Mouse (Mus musculus): ENCODE data around the gene Ppp1r15a. TPM values are rescaled to one million over a fixed set of nuclear protein-coding genes. Genes with fewer than 3 reads are reported as not detected.

The Ppp1r15a gene
- total and polyA plus RNA-seq, 3 experiments: 11.7 to 37.1 (median 13.9) TPM

DNA sequence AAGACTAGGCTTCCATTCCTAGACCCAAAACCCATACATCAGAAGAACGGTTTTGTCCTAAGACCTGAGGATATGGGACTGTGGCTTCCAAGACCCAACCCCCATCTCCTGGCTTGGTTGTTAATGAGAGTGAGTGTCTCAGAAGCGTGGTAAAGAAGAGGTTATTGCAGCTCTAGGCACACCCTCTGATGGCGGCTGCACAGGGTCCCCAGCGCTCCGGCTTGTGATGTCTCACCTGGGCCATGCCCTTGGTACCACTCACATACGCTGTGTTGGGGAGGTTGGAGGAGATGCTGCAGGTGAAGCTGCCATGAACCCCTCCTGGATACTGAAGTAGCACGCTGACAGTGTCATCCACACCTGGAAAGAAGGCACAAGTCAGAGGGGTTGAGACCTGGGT, 47.3 kb downstream of the Ppp1r15a start:
- TF ChIP-seq RAD21 (IDR thresholded peaks at IDR 0.05; ENCODE audit: low read depth, low read length) (no peak), TCF12 (IDR thresholded peaks at IDR 0.05; ENCODE audit: low read depth, low read length) (no peak), ZC3H11A (IDR thresholded peaks at IDR 0.05; ENCODE audit: low read depth, low read length) (no peak), NRF1 (IDR thresholded peaks at IDR 0.05; ENCODE audit: low read depth, low read length) (no peak), CHD1 (IDR thresholded peaks at IDR 0.05; ENCODE audit: low read depth, low read length) (no peak), BHLHE40 (IDR thresholded peaks at IDR 0.05; ENCODE audit: low read depth, low read length) (no peak), USF2 (conservative IDR thresholded peaks at IDR 0.05; ENCODE audit: low read depth, low read length) (no peak), RCOR1 (conservative IDR thresholded peaks at IDR 0.05; ENCODE audit: low read depth, low read length) (no peak), USF1 (IDR thresholded peaks at IDR 0.05; ENCODE audit: low read depth, low read length) (no peak), CHD2 (IDR thresholded peaks at IDR 0.05; ENCODE audit: low read length) (no peak), MXI1 (IDR thresholded peaks at IDR 0.05; ENCODE audit: low read depth, low read length) (no peak), POLR2AphosphoS2 (IDR thresholded peaks at IDR 0.05; ENCODE audit: low read depth, low read length) (no peak), ETS1 (conservative IDR thresholded peaks at IDR 0.05; ENCODE audit: low read depth, low read length) (no peak)
- no peaks in the 10 kb centered on the region for H3K9me3 ChIP-seq (replicated peaks; ENCODE audit: low read length)
- peaks cover 21 to 71% of the 10 kb centered on the region in 2 experiments for H3K36me3 ChIP-seq (replicated peaks in 1 of 2; ENCODE audit: control insufficient read depth in 1 of 2, insufficient read depth in 1 of 2, low read length in 1 of 2)
- no peak overlapping the region for H3K4me3 ChIP-seq (replicated peaks in 1 of 3; ENCODE audit: low read depth in 2 of 3, low read length in 2 of 3, poor library complexity in 1 of 3)
- H3K27ac ChIP-seq (ENCODE audit: insufficient read depth, low read depth): no peak overlapping the region
- 0 out of 4 replicates have a peak, but pooled peaks cover 0 to 2% of the 10 kb centered on the region in 2 experiments for H3K4me1 ChIP-seq (ENCODE audit: control insufficient read depth in 1 of 2, insufficient read depth in 2 of 2)
- H3K27me3 ChIP-seq (replicated peaks): no peaks in the 10 kb centered on the region
- no peak overlapping the region for H3K4me2 ChIP-seq (ENCODE audit: insufficient read depth, low read depth, poor library complexity, severe bottlenecking)
- DNase-seq (ENCODE audit: extremely low read depth): no peak
- H3K79me2 ChIP-seq (replicated peaks; ENCODE audit: control insufficient read depth, extremely low read depth, insufficient read depth, poor library complexity, severe bottlenecking): no peaks in the 10 kb centered on the region
- dilution Hi-C loops (cut with MboI; ENCODE audit: extremely low pct_ligation_motif_present, extremely low pct_unique_long_range_greater_than_20kb, low sequenced_read_pairs): no loop called here
- H3K9ac ChIP-seq (ENCODE audit: insufficient read depth, low read depth): no peak overlapping the region
- in situ Hi-C loops (cut with MboI; ENCODE audit: low pct_ligation_motif_present, low pct_unique_long_range_greater_than_20kb, low sequenced_read_pairs): no loop called here

DNA sequence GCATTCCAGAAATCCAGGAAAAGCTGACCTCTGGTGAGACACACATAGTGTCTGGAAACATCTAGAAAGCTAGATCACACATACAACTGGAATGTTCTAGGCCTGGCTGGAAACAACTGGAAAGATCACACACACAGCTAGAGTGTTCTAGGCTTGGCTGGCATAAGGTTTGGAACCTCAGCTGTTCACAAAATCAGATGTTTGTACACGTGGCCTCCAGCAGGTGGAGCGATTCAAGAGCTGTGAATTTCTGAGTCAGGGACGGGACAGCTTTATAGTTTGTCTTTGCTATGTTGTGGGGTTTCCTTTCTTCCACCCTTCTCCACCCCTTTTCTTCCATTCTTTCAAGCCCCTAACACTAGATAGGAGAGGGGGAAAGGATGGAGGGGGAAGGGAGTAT, 49.1 kb downstream of the Ppp1r15a start:
- Histone ChIP-seq H3K9me3 (replicated peaks; ENCODE audit: low read length) (no peaks in the 10 kb centered on the region), H3K4me2 (ENCODE audit: insufficient read depth, low read depth, poor library complexity, severe bottlenecking) (no peak overlapping the region), H3K9ac (ENCODE audit: insufficient read depth, low read depth) (no peak overlapping the region), H3K36me3 (replicated peaks in 1 of 2; ENCODE audit: control insufficient read depth in 1 of 2, insufficient read depth in 1 of 2, low read length in 1 of 2) (peaks cover 24 to 72% of the 10 kb centered on the region in 2 experiments), H3K79me2 (replicated peaks; ENCODE audit: control insufficient read depth, extremely low read depth, insufficient read depth, poor library complexity, severe bottlenecking) (no peaks in the 10 kb centered on the region), H3K4me3 (replicated peaks in 1 of 3; ENCODE audit: low read depth in 2 of 3, low read length in 2 of 3, poor library complexity in 1 of 3) (no peak overlapping the region), H3K27ac (ENCODE audit: insufficient read depth, low read depth) (no peak overlapping the region), H3K4me1 (ENCODE audit: control insufficient read depth in 1 of 2, insufficient read depth in 2 of 2) (peaks cover under 1 to 5% of the 10 kb centered on the region in 2 experiments; a peak in 2 of 4 replicates), H3K27me3 (replicated peaks) (no peaks in the 10 kb centered on the region)
- in situ Hi-C loops (cut with MboI; ENCODE audit: low pct_ligation_motif_present, low pct_unique_long_range_greater_than_20kb, low sequenced_read_pairs) (no loop called here), dilution Hi-C loops (cut with MboI; ENCODE audit: extremely low pct_ligation_motif_present, extremely low pct_unique_long_range_greater_than_20kb, low sequenced_read_pairs) (no loop called here)
- DNase-seq (ENCODE audit: extremely low read depth): peak; percentile 62
- TF ChIP-seq TCF12 (IDR thresholded peaks at IDR 0.05; ENCODE audit: low read depth, low read length): no peak
- TF ChIP-seq EP300 (IDR thresholded peaks at IDR 0.05; ENCODE audit: low read length): no peak
- TF ChIP-seq CTCF (conservative IDR thresholded peaks at IDR 0.05 in 1 of 2, IDR thresholded peaks at IDR 0.05 in 1 of 2; ENCODE audit: low read depth in 2 of 2, low read length in 2 of 2): peak; percentile 53 to 78
- TF ChIP-seq MYC (IDR thresholded peaks at IDR 0.05; ENCODE audit: low read depth, low read length): peak; percentile 64; the same call in 1 of the 2 replicates
- no peak for TF ChIP-seq MEF2A (IDR thresholded peaks at IDR 0.05; ENCODE audit: borderline replicate concordance, low read depth, low read length)
- TF ChIP-seq RAD21 (IDR thresholded peaks at IDR 0.05; ENCODE audit: low read depth, low read length): peak; percentile 47
- peak; percentile 83 for TF ChIP-seq SMC3 (IDR thresholded peaks at IDR 0.05; ENCODE audit: low read depth, low read length)
- TF ChIP-seq KAT2A (IDR thresholded peaks at IDR 0.05; ENCODE audit: insufficient replicate concordance, low read length): no peak
- TF ChIP-seq MAX (IDR thresholded peaks at IDR 0.05; ENCODE audit: low read length): peak; percentile 89

All from CH12.LX (cell line).